Mouse (Mus musculus) C2C12 (cell line): Measurements from ENCODE around the gene Phf21a.

Source experiments
- CTCF ChIP-seq: IDR thresholded peaks from one replicate; pipeline ENCODE4 v1.5.1; 2011; ENCODE audit not compliant: control insufficient read depth, insufficient read depth, insufficient read length
- FOSL1 ChIP-seq: IDR thresholded peaks from one replicate; pipeline ENCODE4 v1.8.0; 2011; ENCODE audit warnings: mild to moderate bottlenecking, low read length; ENCODE audit not compliant: poor library complexity, insufficient read depth, severe bottlenecking
- MAX ChIP-seq: IDR thresholded peaks from one replicate; pipeline ENCODE4 v1.6.1; 2011; ENCODE audit warnings: mild to moderate bottlenecking, control low read depth
- MYOD1 ChIP-seq: IDR thresholded peaks from one replicate; pipeline ENCODE4 v1.6.1; 2011; ENCODE audit warnings: low read depth; ENCODE audit not compliant: control insufficient read depth, insufficient read length
- MYOG ChIP-seq: IDR thresholded peaks from one replicate; pipeline ENCODE4 v1.6.1; 2011; ENCODE audit not compliant: control insufficient read depth, insufficient read length; ENCODE audit errors: extremely low read depth

DNA sequence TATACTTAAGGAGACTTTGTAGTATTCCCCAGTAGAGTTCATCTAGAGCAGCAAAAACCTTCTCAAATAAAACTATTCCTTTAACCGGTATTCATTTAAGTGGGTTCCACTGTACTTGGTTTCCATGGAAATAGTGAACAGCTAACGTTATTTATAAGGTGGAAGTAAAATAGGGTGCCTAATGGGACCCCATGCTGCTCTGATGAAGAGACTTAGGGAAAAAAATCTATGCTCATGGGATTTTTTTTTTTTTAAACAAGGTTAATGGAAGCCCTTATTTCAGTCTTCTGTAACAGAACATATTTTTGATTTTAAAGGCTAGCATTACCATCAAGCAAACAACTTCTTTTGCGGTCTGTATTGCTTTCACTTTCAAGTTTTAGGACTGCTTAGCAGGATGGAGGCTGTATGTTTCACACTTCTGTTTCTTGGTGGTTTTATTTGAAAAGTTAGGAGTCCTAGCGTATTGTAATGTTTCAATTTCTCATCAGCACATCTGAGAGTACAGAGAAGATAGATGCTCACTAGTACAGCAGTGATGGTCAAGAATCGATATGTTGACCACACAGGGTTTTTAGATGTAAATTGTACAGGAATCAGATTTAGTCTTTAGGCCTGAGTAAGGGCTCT lies 112.2 kb downstream of the Phf21a start:
- TF ChIP-seq CTCF (no peak), MYOG (no peak), MAX (no peak), FOSL1 (no peak), MYOD1 (no peak)
